Mouse (Mus musculus) heart, embryonic 13.5 days (tissue): ENCODE data around the gene Lpgat1. TPM values are rescaled to one million over a fixed set of nuclear protein-coding genes. Genes with fewer than 3 reads are reported as not detected.

Experiments
- ATAC-seq: fragments of 200-750 bp; cut with Nextera tagmentation; 2 replicates; pipeline ENCODE4 v1.8.0; 2017; ENCODE audit warnings: moderate TSS enrichment; ENCODE audit not compliant: insufficient number of reproducible peaks, low FRiP score, low TSS enrichment; ENCODE audit errors: extremely low read depth
- H3K27ac ChIP-seq: fragments of 300-500 bp; sonication (generic); replicated peaks from 2 replicates; pipeline ENCODE4 v1.5.1; 2015; ENCODE audit warnings: moderate library complexity, mild to moderate bottlenecking, inconsistent platforms
- H3K27me3 ChIP-seq: fragments of 300-500 bp; sonication (generic); replicated peaks from 2 replicates; pipeline ENCODE4 v1.6.1; 2015; ENCODE audit warnings: mild to moderate bottlenecking, inconsistent platforms
- H3K36me3 ChIP-seq: fragments of 300-500 bp; sonication (generic); 2 replicates; pipeline ENCODE4 v1.6.1; 2015; ENCODE audit warnings: mild to moderate bottlenecking, inconsistent platforms
- H3K4me1 ChIP-seq: fragments of 300-500 bp; sonication (generic); 2 replicates; pipeline ENCODE4 v1.6.1; 2015; ENCODE audit warnings: inconsistent platforms
- H3K4me2 ChIP-seq: fragments of 300-500 bp; sonication (generic); 2 replicates; pipeline ENCODE4 v1.6.1; 2015; ENCODE audit warnings: inconsistent platforms, mild to moderate bottlenecking, moderate library complexity
- H3K4me3 ChIP-seq: fragments of 300-500 bp; sonication (generic); 2 replicates; pipeline ENCODE4 v1.5.1; 2015; ENCODE audit warnings: moderate library complexity, mild to moderate bottlenecking, inconsistent platforms
- H3K9ac ChIP-seq: fragments of 300-500 bp; sonication (generic); 2 replicates; pipeline ENCODE4 v1.6.1; 2015; ENCODE audit warnings: inconsistent platforms, mild to moderate bottlenecking, moderate library complexity
- H3K9me3 ChIP-seq: fragments of 300-500 bp; sonication (generic); 2 replicates; pipeline ENCODE4 v1.6.1; 2016; ENCODE audit warnings: inconsistent platforms
- WGBS: fragments of 180-500 bp; shearing (Covaris S2); methylation state at CpG from one replicate; pipeline ENCODE4 v1.1.7; 2015; ENCODE audit warnings: mixed read lengths; 5-methylcytosine and 5-hydroxymethylcytosine counted together
- polyA plus RNA-seq: library from polyadenylated mRNA; unstranded; fragments of >200 nt; fragmentation: Nextera tagmentation; extraction: Ambion mirVana; gene quantifications from 2 replicates; pipeline ENCODE4 v1.2.1, GENCODE M21; 2015

The Lpgat1 gene
- polyA plus RNA-seq, 1 experiment from 2014 or later: 15.4 TPM

- peaks cover 16% of the 10 kb centered on the region for H3K4me1 ChIP-seq
- H3K4me3 ChIP-seq: no peak overlapping the region
- no peaks in the 10 kb centered on the region for H3K9me3 ChIP-seq
- H3K27me3 ChIP-seq: no peaks in the 10 kb centered on the region
- 72% methylated on average over 3 of the region's 3 CpGs for WGBS
- H3K9ac ChIP-seq: no peak overlapping the region
- H3K4me2 ChIP-seq: no peak overlapping the region
- no peaks in the 10 kb centered on the region for H3K36me3 ChIP-seq
- no peak for ATAC-seq
- H3K27ac ChIP-seq: no peak overlapping the region
Observed at GRCm38 (mm10) chr1:191713813-191714212, 3.8 kb upstream of the Lpgat1 start.

GRCm38 (mm10) chr1:191715150-191715549 is 2.5 kb upstream of the Lpgat1 start:
- Histone ChIP-seq H3K36me3 (no peaks in the 10 kb centered on the region), H3K9me3 (no peaks in the 10 kb centered on the region), H3K27me3 (no peaks in the 10 kb centered on the region), H3K9ac (no peak overlapping the region), H3K4me2 (no peak overlapping the region), H3K27ac (no peak overlapping the region), H3K4me1 (peaks cover 20% of the 10 kb centered on the region), H3K4me3 (no peak overlapping the region)
- no peak for ATAC-seq
- WGBS: 40% methylated on average over 2 of the region's 2 CpGs

GRCm38 (mm10) chr1:191717141-191717540 is 493 bp upstream of the Lpgat1 start:
- Histone ChIP-seq H3K27ac (peak overlapping the region; percentile 96), H3K9me3 (no peaks in the 10 kb centered on the region), H3K4me3 (peak overlapping the region; percentile 93), H3K36me3 (peaks cover 9% of the 10 kb centered on the region), H3K27me3 (no peaks in the 10 kb centered on the region), H3K4me1 (peaks cover 35% of the 10 kb centered on the region), H3K9ac (peak overlapping the region; percentile 98), H3K4me2 (peak overlapping the region; percentile 76)
- WGBS: 0% methylated on average over 1 of the region's 1 CpGs
- no peak for ATAC-seq

- WGBS: under 1% methylated on average over 73 of the region's 84 CpGs
- no peaks in the 10 kb centered on the region for H3K27me3 ChIP-seq
- peak; percentile 55; the same call in 1 of the 2 replicates for ATAC-seq
Observed at GRCm38 (mm10) chr1:191718522-191719281, 1.1 kb downstream of the Lpgat1 start.

GRCm38 (mm10) chr1:191719326-191719725 is 1.7 kb downstream of the Lpgat1 start:
- H3K36me3 ChIP-seq: peaks cover 27% of the 10 kb centered on the region
- WGBS: 11% methylated on average over 11 of the region's 11 CpGs
- peak overlapping the region; percentile 93 for H3K4me3 ChIP-seq
- no peaks in the 10 kb centered on the region for H3K27me3 ChIP-seq
- H3K9me3 ChIP-seq: no peaks in the 10 kb centered on the region
- peak overlapping the region; percentile 98 for H3K9ac ChIP-seq
- H3K27ac ChIP-seq: peak overlapping the region; percentile 96
- peaks cover 35% of the 10 kb centered on the region for H3K4me1 ChIP-seq
- H3K4me2 ChIP-seq: peak overlapping the region; percentile 76
- no peak for ATAC-seq

More at GRCm38 (mm10) chr1:191718522-191719281, 1.1 kb downstream of the Lpgat1 start:
- Histone ChIP-seq H3K9ac (peak overlapping the region; percentile 98), H3K9me3 (no peaks in the 10 kb centered on the region), H3K4me3 (peak overlapping the region; percentile 93), H3K36me3 (peaks cover 21% of the 10 kb centered on the region), H3K4me2 (peak overlapping the region; percentile 76), H3K4me1 (peaks cover 35% of the 10 kb centered on the region), H3K27ac (peak overlapping the region; percentile 96)

GRCm38 (mm10) chr1:191720419-191720818 is 2.8 kb downstream of the Lpgat1 start:
- WGBS: 39% methylated on average over 3 of the region's 3 CpGs
- H3K4me2 ChIP-seq: peak overlapping the region; percentile 76
- no peaks in the 10 kb centered on the region for H3K27me3 ChIP-seq
- H3K4me1 ChIP-seq: peaks cover 30% of the 10 kb centered on the region
- H3K4me3 ChIP-seq: peak overlapping the region; percentile 93
- ATAC-seq: no peak
- H3K36me3 ChIP-seq: peaks cover 34% of the 10 kb centered on the region
- peak overlapping the region; percentile 30 for H3K27ac ChIP-seq
- no peaks in the 10 kb centered on the region for H3K9me3 ChIP-seq
- H3K9ac ChIP-seq: peak overlapping the region; percentile 41

- Histone ChIP-seq H3K27me3 (no peaks in the 10 kb centered on the region), H3K4me3 (no peak overlapping the region), H3K9ac (no peak overlapping the region), H3K4me1 (peaks cover 24% of the 10 kb centered on the region), H3K9me3 (no peaks in the 10 kb centered on the region), H3K4me2 (no peak overlapping the region), H3K36me3 (peaks cover 42% of the 10 kb centered on the region), H3K27ac (no peak overlapping the region)
- no peak for ATAC-seq
- WGBS: 85% methylated on average over 4 of the region's 4 CpGs
Observed at GRCm38 (mm10) chr1:191722706-191723105, 5.1 kb downstream of the Lpgat1 start.

- ATAC-seq: no peak
- H3K27ac ChIP-seq: no peak overlapping the region
- H3K9me3 ChIP-seq: no peaks in the 10 kb centered on the region
- no peak overlapping the region for H3K9ac ChIP-seq
- peaks cover 24% of the 10 kb centered on the region for H3K4me1 ChIP-seq
- peaks cover 51% of the 10 kb centered on the region for H3K36me3 ChIP-seq
- no peak overlapping the region for H3K4me3 ChIP-seq
- no peak overlapping the region for H3K4me2 ChIP-seq
- H3K27me3 ChIP-seq: no peaks in the 10 kb centered on the region
- 59% methylated on average over 6 of the region's 6 CpGs for WGBS
Observed at GRCm38 (mm10) chr1:191723675-191724074, 6.0 kb downstream of the Lpgat1 start.

- no peak overlapping the region for H3K9ac ChIP-seq
- peaks cover 52% of the 10 kb centered on the region for H3K36me3 ChIP-seq
- no peak overlapping the region for H3K4me2 ChIP-seq
- H3K27ac ChIP-seq: no peak overlapping the region
- no peaks in the 10 kb centered on the region for H3K27me3 ChIP-seq
- H3K9me3 ChIP-seq: no peaks in the 10 kb centered on the region
- no peak overlapping the region for H3K4me3 ChIP-seq
- WGBS: 67% methylated on average over 12 of the region's 12 CpGs
- H3K4me1 ChIP-seq: peaks cover 21% of the 10 kb centered on the region
- ATAC-seq: no peak
Observed at GRCm38 (mm10) chr1:191724385-191725061, 6.9 kb downstream of the Lpgat1 start.

GRCm38 (mm10) chr1:191732623-191733022 is 15.0 kb downstream of the Lpgat1 start:
- no peaks in the 10 kb centered on the region for H3K9me3 ChIP-seq
- H3K27ac ChIP-seq: no peak overlapping the region
- H3K36me3 ChIP-seq: peaks cover 53% of the 10 kb centered on the region
- no peak overlapping the region for H3K9ac ChIP-seq
- no peak overlapping the region for H3K4me2 ChIP-seq
- no peaks in the 10 kb centered on the region for H3K27me3 ChIP-seq
- no peak overlapping the region for H3K4me3 ChIP-seq
- H3K4me1 ChIP-seq: 0 out of 2 replicates have a peak, but pooled peaks cover 3% of the 10 kb centered on the region
- no peak for ATAC-seq
- WGBS: 78% methylated on average over 4 of the region's 4 CpGs

GRCm38 (mm10) chr1:191733822-191734221 is 16.2 kb downstream of the Lpgat1 start:
- H3K4me3 ChIP-seq: no peak overlapping the region
- no peak overlapping the region for H3K27ac ChIP-seq
- ATAC-seq: no peak
- peaks cover 12% of the 10 kb centered on the region; the same call in 1 of the 2 replicates for H3K4me1 ChIP-seq
- no peaks in the 10 kb centered on the region for H3K27me3 ChIP-seq
- WGBS: 82% methylated on average over 4 of the region's 4 CpGs
- no peak overlapping the region for H3K4me2 ChIP-seq
- peaks cover 42% of the 10 kb centered on the region for H3K36me3 ChIP-seq
- no peak overlapping the region for H3K9ac ChIP-seq
- no peaks in the 10 kb centered on the region for H3K9me3 ChIP-seq
